Mouse (Mus musculus) fibroblast of lung, adult 2 months (primary cell): ENCODE data around the gene Slc39a3.

Experiments
- DNase-seq: peaks from one replicate; pipeline ENCODE4 v3.0.0-alpha.2; 2011; ENCODE audit warnings: low read depth

Gene Slc39a3

DNA sequence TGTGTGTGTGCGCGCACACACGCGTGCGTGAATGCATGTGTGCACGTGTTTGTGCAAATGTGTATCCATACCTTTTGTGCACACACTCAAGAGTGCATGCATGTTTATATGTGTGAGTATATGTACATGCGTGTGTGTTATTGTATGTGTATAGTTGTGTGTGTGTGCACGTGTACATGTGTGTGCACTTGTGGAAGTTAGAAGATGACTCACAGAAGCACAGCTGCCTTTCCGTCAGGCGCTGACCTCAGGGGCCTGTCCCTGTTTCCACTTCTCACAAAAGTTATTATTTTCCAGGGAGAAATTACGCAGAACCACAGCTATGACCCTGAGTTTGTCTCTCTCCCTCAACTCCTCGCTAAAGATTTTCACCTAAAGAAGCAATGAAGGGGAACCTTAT, 53.0 kb downstream of the Slc39a3 start:
- DNase-seq: no peak

DNA sequence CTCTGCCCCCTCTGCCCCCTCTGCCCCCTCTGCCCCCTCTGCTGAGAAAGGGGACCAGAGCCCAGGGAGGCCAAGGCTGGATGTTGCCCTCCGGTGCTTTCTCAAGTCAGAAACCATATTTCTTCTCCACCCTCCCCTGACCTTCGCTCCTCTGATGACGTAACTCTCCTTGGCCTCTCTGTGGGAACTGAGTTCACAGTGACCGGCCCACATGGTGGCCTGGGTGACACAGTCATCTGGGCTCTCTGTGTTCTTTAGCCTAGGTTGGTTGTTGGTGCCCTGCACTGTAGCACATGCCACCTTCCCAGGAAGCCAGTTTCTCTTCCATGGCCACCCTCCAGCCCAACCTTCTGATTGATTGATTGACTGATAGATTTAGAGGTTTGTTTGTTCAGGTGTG, 54.8 kb downstream of the Slc39a3 start:
- no peak for DNase-seq

GRCm38 (mm10) chr10:80981564-80982112, 55.6 kb downstream of the Slc39a3 start:
- DNase-seq: no peak
